Mouse (Mus musculus): ENCODE data around the gene Runx1. TPM values are rescaled to one million over a fixed set of nuclear protein-coding genes. Genes with fewer than 3 reads are reported as not detected.

Runx1 gene
- polyA plus RNA-seq, 1 experiment from 2014 or later: 6.4 TPM

DNA sequence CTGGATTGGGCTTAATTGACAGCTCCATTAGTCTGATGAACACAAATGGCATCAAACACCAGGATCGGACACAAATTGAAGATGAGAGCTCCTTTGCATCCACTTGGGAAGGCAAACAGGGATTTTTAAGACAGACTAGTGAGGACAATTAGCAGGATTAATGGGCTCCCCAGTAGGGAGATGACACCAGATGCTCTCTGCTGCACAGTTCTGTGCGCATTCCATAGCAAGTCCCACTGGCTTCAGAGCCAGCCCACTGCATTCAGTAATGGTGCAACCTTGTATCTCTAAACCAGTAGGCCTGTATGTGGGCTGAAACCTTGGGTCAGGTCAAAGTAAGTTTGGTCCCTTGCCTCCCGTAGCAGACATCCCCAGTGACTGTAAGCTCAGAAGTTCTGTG lies 80.7 kb downstream of the Runx1 start:
- Histone ChIP-seq H3K9ac (ENCODE audit: low read length) (no peak overlapping the region), H3K4me3 (ENCODE audit: low read depth, low read length) (no peak overlapping the region), H3K4me2 (replicated peaks; ENCODE audit: low read depth) (no peak overlapping the region), H3K27me3 (ENCODE audit: control insufficient read depth, insufficient read depth, low read length) (no peaks in the 10 kb centered on the region), H3K36me3 (ENCODE audit: control insufficient read depth, insufficient read depth, low read length) (no peaks in the 10 kb centered on the region), H3K27ac (replicated peaks) (no peak overlapping the region), H3K9me3 (ENCODE audit: control insufficient read depth, low read length) (no peaks in the 10 kb centered on the region), H3K4me1 (replicated peaks; ENCODE audit: control insufficient read depth, insufficient read depth) (no peaks in the 10 kb centered on the region)
- ATAC-seq (ENCODE audit: low FRiP score, low TSS enrichment): no peak
- no peak for TF ChIP-seq EP300 (optimal IDR thresholded peaks at IDR 0.05)
- no peak for TF ChIP-seq CTCF (IDR thresholded peaks at IDR 0.05; ENCODE audit: low read depth)
- no peak for DNase-seq (ENCODE audit: low spot score)
- WGBS: 77% methylated on average over 3 of the region's 3 CpGs

GRCm38 (mm10) chr16:92744172-92744777 lies 81.7 kb downstream of the Runx1 start:
- ATAC-seq (ENCODE audit: low FRiP score, low TSS enrichment): no peak

DNA sequence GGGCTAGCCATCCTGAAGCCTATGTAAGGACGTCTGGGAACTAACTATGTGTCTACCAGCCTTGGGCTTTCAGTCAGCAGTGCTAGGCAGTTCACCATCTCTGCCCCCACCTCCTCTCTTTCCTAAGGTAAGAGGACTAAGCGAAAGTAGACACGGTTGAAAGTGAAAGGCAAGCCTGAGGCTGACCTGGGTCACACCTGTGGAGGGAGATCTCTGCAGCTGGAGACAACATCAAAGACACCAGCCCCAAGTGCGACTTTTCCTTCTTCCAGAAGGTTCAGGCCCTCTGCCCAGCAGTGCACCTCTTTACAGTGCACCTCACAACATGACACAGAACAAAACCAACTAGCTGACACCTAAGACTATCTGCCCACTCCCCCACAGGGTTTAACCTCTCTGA lies 82.2 kb downstream of the Runx1 start:
- ATAC-seq (ENCODE audit: low FRiP score, low TSS enrichment) (no peak), DNase-seq (ENCODE audit: low spot score) (no peak)
- TF ChIP-seq EP300 (optimal IDR thresholded peaks at IDR 0.05) (no peak), CTCF (IDR thresholded peaks at IDR 0.05; ENCODE audit: low read depth) (no peak)
- Histone ChIP-seq H3K4me1 (replicated peaks; ENCODE audit: control insufficient read depth, insufficient read depth) (no peaks in the 10 kb centered on the region), H3K4me3 (ENCODE audit: low read depth, low read length) (no peak overlapping the region), H3K27ac (replicated peaks) (no peak overlapping the region), H3K9ac (ENCODE audit: low read length) (no peak overlapping the region), H3K9me3 (ENCODE audit: control insufficient read depth, low read length) (no peaks in the 10 kb centered on the region), H3K36me3 (ENCODE audit: control insufficient read depth, insufficient read depth, low read length) (no peaks in the 10 kb centered on the region), H3K4me2 (replicated peaks; ENCODE audit: low read depth) (no peak overlapping the region), H3K27me3 (ENCODE audit: control insufficient read depth, insufficient read depth, low read length) (no peaks in the 10 kb centered on the region)
- 69% methylated on average over 4 of the region's 4 CpGs for WGBS

More at GRCm38 (mm10) chr16:92744172-92744777, 81.7 kb downstream of the Runx1 start:
- Histone ChIP-seq H3K9me3 (ENCODE audit: control insufficient read depth, low read length) (no peaks in the 10 kb centered on the region), H3K9ac (ENCODE audit: low read length) (no peak overlapping the region), H3K4me2 (replicated peaks; ENCODE audit: low read depth) (no peak overlapping the region), H3K4me1 (replicated peaks; ENCODE audit: control insufficient read depth, insufficient read depth) (no peaks in the 10 kb centered on the region), H3K27me3 (ENCODE audit: control insufficient read depth, insufficient read depth, low read length) (no peaks in the 10 kb centered on the region), H3K27ac (replicated peaks) (no peak overlapping the region), H3K36me3 (ENCODE audit: control insufficient read depth, insufficient read depth, low read length) (no peaks in the 10 kb centered on the region), H3K4me3 (ENCODE audit: low read depth, low read length) (no peak overlapping the region)
- DNase-seq (ENCODE audit: low spot score): no peak
- WGBS: 47% methylated on average over 12 of the region's 12 CpGs
- TF ChIP-seq CTCF (IDR thresholded peaks at IDR 0.05; ENCODE audit: low read depth): no peak
- TF ChIP-seq EP300 (optimal IDR thresholded peaks at IDR 0.05): no peak

GRCm38 (mm10) chr16:92741342-92741741 lies 84.6 kb downstream of the Runx1 start:
- no peak for TF ChIP-seq CTCF (IDR thresholded peaks at IDR 0.05; ENCODE audit: low read depth)
- TF ChIP-seq EP300 (optimal IDR thresholded peaks at IDR 0.05): no peak
- WGBS: 90% methylated on average over 8 of the region's 8 CpGs
- no peaks in the 10 kb centered on the region for H3K36me3 ChIP-seq (ENCODE audit: control insufficient read depth, insufficient read depth, low read length)

GRCm38 (mm10) chr16:92740541-92740940 lies 85.4 kb downstream of the Runx1 start:
- 30% methylated on average over 9 of the region's 9 CpGs for WGBS
- Histone ChIP-seq H3K4me2 (replicated peaks; ENCODE audit: low read depth) (no peak overlapping the region), H3K9me3 (ENCODE audit: control insufficient read depth, low read length) (no peaks in the 10 kb centered on the region), H3K4me1 (replicated peaks; ENCODE audit: control insufficient read depth, insufficient read depth) (no peaks in the 10 kb centered on the region), H3K36me3 (ENCODE audit: control insufficient read depth, insufficient read depth, low read length) (no peaks in the 10 kb centered on the region), H3K4me3 (ENCODE audit: low read depth, low read length) (no peak overlapping the region), H3K9ac (ENCODE audit: low read length) (no peak overlapping the region), H3K27me3 (ENCODE audit: control insufficient read depth, insufficient read depth, low read length) (no peaks in the 10 kb centered on the region), H3K27ac (replicated peaks) (no peak overlapping the region)
- ATAC-seq (ENCODE audit: low FRiP score, low TSS enrichment) (no peak), DNase-seq (ENCODE audit: low spot score) (no peak)
- no peak for TF ChIP-seq CTCF (IDR thresholded peaks at IDR 0.05; ENCODE audit: low read depth)
- TF ChIP-seq EP300 (optimal IDR thresholded peaks at IDR 0.05): no peak

More at GRCm38 (mm10) chr16:92741342-92741741, 84.6 kb downstream of the Runx1 start:
- no peak overlapping the region for H3K4me3 ChIP-seq (ENCODE audit: low read depth, low read length)
- no peaks in the 10 kb centered on the region for H3K9me3 ChIP-seq (ENCODE audit: control insufficient read depth, low read length)
- DNase-seq (ENCODE audit: low spot score) (no peak), ATAC-seq (ENCODE audit: low FRiP score, low TSS enrichment) (no peak)
- no peak overlapping the region for H3K27ac ChIP-seq (replicated peaks)
- no peaks in the 10 kb centered on the region for H3K4me1 ChIP-seq (replicated peaks; ENCODE audit: control insufficient read depth, insufficient read depth)
- H3K4me2 ChIP-seq (replicated peaks; ENCODE audit: low read depth): no peak overlapping the region
- H3K9ac ChIP-seq (ENCODE audit: low read length): no peak overlapping the region
- no peaks in the 10 kb centered on the region for H3K27me3 ChIP-seq (ENCODE audit: control insufficient read depth, insufficient read depth, low read length)

GRCm38 (mm10) chr16:92739997-92740396 lies 86.0 kb downstream of the Runx1 start:
- Histone ChIP-seq H3K4me1 (replicated peaks; ENCODE audit: control insufficient read depth, insufficient read depth) (no peaks in the 10 kb centered on the region), H3K9me3 (ENCODE audit: control insufficient read depth, low read length) (no peaks in the 10 kb centered on the region), H3K27me3 (ENCODE audit: control insufficient read depth, insufficient read depth, low read length) (no peaks in the 10 kb centered on the region), H3K36me3 (ENCODE audit: control insufficient read depth, insufficient read depth, low read length) (no peaks in the 10 kb centered on the region), H3K27ac (replicated peaks) (0 out of 2 replicates have a peak overlapping the region, but pooled peaks have one; percentile 8), H3K4me3 (ENCODE audit: low read depth, low read length) (no peak overlapping the region), H3K9ac (ENCODE audit: low read length) (no peak overlapping the region), H3K4me2 (replicated peaks; ENCODE audit: low read depth) (no peak overlapping the region)
- TF ChIP-seq CTCF (IDR thresholded peaks at IDR 0.05; ENCODE audit: low read depth): no peak
- WGBS: 38% methylated on average over 12 of the region's 12 CpGs
- DNase-seq (ENCODE audit: low spot score) (no peak), ATAC-seq (ENCODE audit: low FRiP score, low TSS enrichment) (no peak)

Measured in stomach, postnatal 0 days (tissue).